Mouse (Mus musculus) heart, postnatal 0 days (tissue): ENCODE results near the gene Nacc2.

Experiments
- CTCF ChIP-seq: IDR thresholded peaks from 2 replicates; pipeline ENCODE4 v1.5.1; 2016; ENCODE audit warnings: antibody characterized with exemption, control low read depth, low read depth
- EP300 ChIP-seq: IDR thresholded peaks from 2 replicates; pipeline ENCODE4 v1.6.1; 2016; ENCODE audit warnings: antibody characterized with exemption, low read depth

GRCm38 (mm10) chr2:26121541-26122083, 1.4 kb downstream of the Nacc2 start:
- no peak for TF ChIP-seq CTCF
- no peak for TF ChIP-seq EP300
